Mouse (Mus musculus): ENCODE measurements around the gene Gm20388. TPM values are rescaled to one million over a fixed set of nuclear protein-coding genes. Genes with fewer than 3 reads are reported as not detected.

Gm20388 gene
- polyA plus RNA-seq, 1 experiment from 2014 or later: not detected

- Histone ChIP-seq H3K27ac (ENCODE audit: low read depth, low read length) (no peak overlapping the region), H3K9me3 (ENCODE audit: control insufficient read depth) (no peaks in the 10 kb centered on the region), H3K4me3 (ENCODE audit: low read depth, low read length) (no peak overlapping the region), H3K4me1 (replicated peaks; ENCODE audit: control insufficient read depth, insufficient read depth, low read length) (peaks cover 7% of the 10 kb centered on the region; the same call in 1 of the 2 replicates), H3K27me3 (replicated peaks; ENCODE audit: control insufficient read depth, insufficient read depth, low read length) (no peaks in the 10 kb centered on the region), H3K4me2 (replicated peaks; ENCODE audit: low read depth) (no peak overlapping the region), H3K36me3 (ENCODE audit: control insufficient read depth, insufficient read depth) (peaks cover 26% of the 10 kb centered on the region; the same call in 1 of the 2 replicates), H3K9ac (ENCODE audit: low read depth, low read length) (no peak overlapping the region)
- ATAC-seq: no peak
- 92% methylated on average over 24 of the region's 24 CpGs for WGBS
- no peak for TF ChIP-seq CTCF (IDR thresholded peaks at IDR 0.05; ENCODE audit: low read depth)
These were observed 2512.6 kb downstream of the Gm20388 start for GRCm38 (mm10) chr8:122423217-122423616.

- H3K4me1 ChIP-seq (replicated peaks; ENCODE audit: control insufficient read depth, insufficient read depth, low read length): peaks cover 7% of the 10 kb centered on the region; the same call in 1 of the 2 replicates
- H3K4me2 ChIP-seq (replicated peaks; ENCODE audit: low read depth): no peak overlapping the region
- no peak overlapping the region for H3K9ac ChIP-seq (ENCODE audit: low read depth, low read length)
- H3K9me3 ChIP-seq (ENCODE audit: control insufficient read depth): no peaks in the 10 kb centered on the region
- H3K4me3 ChIP-seq (ENCODE audit: low read depth, low read length): no peak overlapping the region
- TF ChIP-seq CTCF (IDR thresholded peaks at IDR 0.05; ENCODE audit: low read depth): no peak
- no peak overlapping the region for H3K27ac ChIP-seq (ENCODE audit: low read depth, low read length)
- WGBS: 46% methylated on average over 5 of the region's 5 CpGs
- peaks cover 22% of the 10 kb centered on the region; the same call in 1 of the 2 replicates for H3K36me3 ChIP-seq (ENCODE audit: control insufficient read depth, insufficient read depth)
- no peaks in the 10 kb centered on the region for H3K27me3 ChIP-seq (replicated peaks; ENCODE audit: control insufficient read depth, insufficient read depth, low read length)
- no peak for ATAC-seq
These were observed 2513.0 kb downstream of the Gm20388 start for GRCm38 (mm10) chr8:122423659-122424058.

GRCm38 (mm10) chr8:122426145-122426544 is 2515.5 kb downstream of the Gm20388 start:
- 82% methylated on average over 9 of the region's 9 CpGs for WGBS
- no peak overlapping the region for H3K9ac ChIP-seq (ENCODE audit: low read depth, low read length)
- no peak overlapping the region for H3K4me2 ChIP-seq (replicated peaks; ENCODE audit: low read depth)
- no peak overlapping the region for H3K27ac ChIP-seq (ENCODE audit: low read depth, low read length)
- H3K4me1 ChIP-seq (replicated peaks; ENCODE audit: control insufficient read depth, insufficient read depth, low read length): peaks cover 7% of the 10 kb centered on the region; the same call in 1 of the 2 replicates
- no peak overlapping the region for H3K4me3 ChIP-seq (ENCODE audit: low read depth, low read length)
- no peaks in the 10 kb centered on the region for H3K9me3 ChIP-seq (ENCODE audit: control insufficient read depth)
- TF ChIP-seq CTCF (IDR thresholded peaks at IDR 0.05; ENCODE audit: low read depth): no peak
- H3K27me3 ChIP-seq (replicated peaks; ENCODE audit: control insufficient read depth, insufficient read depth, low read length): no peaks in the 10 kb centered on the region
- no peak for ATAC-seq
- peaks cover 22% of the 10 kb centered on the region; the same call in 1 of the 2 replicates for H3K36me3 ChIP-seq (ENCODE audit: control insufficient read depth, insufficient read depth)

- Histone ChIP-seq H3K27me3 (replicated peaks; ENCODE audit: control insufficient read depth, insufficient read depth, low read length) (no peaks in the 10 kb centered on the region), H3K36me3 (ENCODE audit: control insufficient read depth, insufficient read depth) (peaks cover 22% of the 10 kb centered on the region; the same call in 1 of the 2 replicates), H3K9ac (ENCODE audit: low read depth, low read length) (no peak overlapping the region), H3K9me3 (ENCODE audit: control insufficient read depth) (no peaks in the 10 kb centered on the region), H3K4me3 (ENCODE audit: low read depth, low read length) (no peak overlapping the region), H3K4me1 (replicated peaks; ENCODE audit: control insufficient read depth, insufficient read depth, low read length) (peaks cover 5% of the 10 kb centered on the region; the same call in 1 of the 2 replicates), H3K4me2 (replicated peaks; ENCODE audit: low read depth) (no peak overlapping the region), H3K27ac (ENCODE audit: low read depth, low read length) (no peak overlapping the region)
- WGBS: 95% methylated on average over 7 of the region's 7 CpGs
- no peak for ATAC-seq
- no peak for TF ChIP-seq CTCF (IDR thresholded peaks at IDR 0.05; ENCODE audit: low read depth)
These were observed 2517.0 kb downstream of the Gm20388 start for GRCm38 (mm10) chr8:122427607-122428006.

- no peak overlapping the region for H3K4me3 ChIP-seq (ENCODE audit: low read depth, low read length)
- H3K36me3 ChIP-seq (ENCODE audit: control insufficient read depth, insufficient read depth): peaks cover 22% of the 10 kb centered on the region; the same call in 1 of the 2 replicates
- WGBS: 77% methylated on average over 9 of the region's 9 CpGs
- TF ChIP-seq CTCF (IDR thresholded peaks at IDR 0.05; ENCODE audit: low read depth): no peak
- no peak overlapping the region for H3K9ac ChIP-seq (ENCODE audit: low read depth, low read length)
- no peak overlapping the region for H3K4me2 ChIP-seq (replicated peaks; ENCODE audit: low read depth)
- no peak overlapping the region for H3K27ac ChIP-seq (ENCODE audit: low read depth, low read length)
- ATAC-seq: no peak
- no peaks in the 10 kb centered on the region for H3K9me3 ChIP-seq (ENCODE audit: control insufficient read depth)
- H3K27me3 ChIP-seq (replicated peaks; ENCODE audit: control insufficient read depth, insufficient read depth, low read length): no peaks in the 10 kb centered on the region
- peaks cover 5% of the 10 kb centered on the region; the same call in 1 of the 2 replicates for H3K4me1 ChIP-seq (replicated peaks; ENCODE audit: control insufficient read depth, insufficient read depth, low read length)
These were observed 2517.5 kb downstream of the Gm20388 start for GRCm38 (mm10) chr8:122428163-122428562.

GRCm38 (mm10) chr8:122430058-122430636 is 2519.5 kb downstream of the Gm20388 start:
- no peaks in the 10 kb centered on the region for H3K27me3 ChIP-seq (replicated peaks; ENCODE audit: control insufficient read depth, insufficient read depth, low read length)
- no peak overlapping the region for H3K27ac ChIP-seq (ENCODE audit: low read depth, low read length)
- H3K36me3 ChIP-seq (ENCODE audit: control insufficient read depth, insufficient read depth): peaks cover 11% of the 10 kb centered on the region; the same call in 1 of the 2 replicates
- no peak overlapping the region for H3K4me2 ChIP-seq (replicated peaks; ENCODE audit: low read depth)
- H3K4me3 ChIP-seq (ENCODE audit: low read depth, low read length): no peak overlapping the region
- 79% methylated on average over 10 of the region's 10 CpGs for WGBS
- no peak for TF ChIP-seq CTCF (IDR thresholded peaks at IDR 0.05; ENCODE audit: low read depth)
- H3K4me1 ChIP-seq (replicated peaks; ENCODE audit: control insufficient read depth, insufficient read depth, low read length): peaks cover 5% of the 10 kb centered on the region; the same call in 1 of the 2 replicates
- H3K9ac ChIP-seq (ENCODE audit: low read depth, low read length): no peak overlapping the region
- no peak for ATAC-seq
- no peaks in the 10 kb centered on the region for H3K9me3 ChIP-seq (ENCODE audit: control insufficient read depth)
